Mouse (Mus musculus) liver, embryonic 11.5 days (tissue): ENCODE data around the gene Ssh3. TPM values are rescaled to one million over a fixed set of nuclear protein-coding genes. Genes with fewer than 3 reads are reported as not detected.

ENCODE experiments used
- ATAC-seq: fragments of 200-750 bp; cut with Nextera tagmentation; replicated peaks from 2 replicates; pipeline ENCODE4 v1.8.0; 2017; ENCODE audit warnings: moderate number of reproducible peaks, mild to moderate bottlenecking, moderate TSS enrichment, moderate library complexity; ENCODE audit not compliant: low FRiP score
- DNase-seq: peaks from one replicate; pipeline ENCODE4 v3.0.0-alpha.2; 2017; ENCODE audit warnings: low spot score
- H3K27ac ChIP-seq: fragments of 300-500 bp; sonication (generic); 2 replicates; pipeline ENCODE4 v1.5.1; 2014; ENCODE audit warnings: mild to moderate bottlenecking, low read depth, low read length, control low read depth
- H3K27me3 ChIP-seq: fragments of 300-500 bp; sonication (generic); replicated peaks from 2 replicates; pipeline ENCODE4 v1.6.1; 2014; ENCODE audit warnings: low read length, mixed read lengths; ENCODE audit not compliant: control insufficient read depth, insufficient read depth
- H3K36me3 ChIP-seq: fragments of 300-500 bp; sonication (generic); 2 replicates; pipeline ENCODE4 v1.6.1; 2014; ENCODE audit warnings: mild to moderate bottlenecking, low read length, moderate library complexity, mixed read lengths; ENCODE audit not compliant: control insufficient read depth, insufficient read depth
- H3K4me1 ChIP-seq: fragments of 300-500 bp; sonication (generic); replicated peaks from 2 replicates; pipeline ENCODE4 v1.6.1; 2014; ENCODE audit warnings: low read length, mixed read lengths; ENCODE audit not compliant: control insufficient read depth, insufficient read depth
- H3K4me2 ChIP-seq: fragments of 300-500 bp; sonication (generic); 2 replicates; pipeline ENCODE4 v1.6.1; 2014; ENCODE audit warnings: mild to moderate bottlenecking, control low read depth, moderate library complexity
- H3K4me3 ChIP-seq: fragments of 300-500 bp; sonication (generic); 2 replicates; pipeline ENCODE4 v1.5.1; 2014; ENCODE audit warnings: low read depth, low read length, control low read depth
- H3K9ac ChIP-seq: fragments of 300-500 bp; sonication (generic); 2 replicates; pipeline ENCODE4 v1.6.1; 2014; ENCODE audit warnings: low read depth, low read length, control low read depth
- H3K9me3 ChIP-seq: fragments of 300-500 bp; sonication (generic); 2 replicates; pipeline ENCODE4 v1.6.1; 2016; ENCODE audit warnings: low read length, inconsistent platforms, mixed read lengths; ENCODE audit not compliant: control insufficient read depth
- WGBS: fragments of 180-500 bp; shearing (Covaris S2); extraction: QIAGEN DNeasy Blood & Tissue Kit; methylation state at CpG from one replicate; pipeline ENCODE4 v1.1.7; 2014; 5-methylcytosine and 5-hydroxymethylcytosine counted together
- polyA plus RNA-seq: library from polyadenylated mRNA; unstranded; fragments of >200 nt; fragmentation: Nextera tagmentation; extraction: Ambion mirVana; gene quantifications from 2 replicates; pipeline ENCODE4 v1.2.1, GENCODE M21; 2014

Ssh3 gene
- polyA plus RNA-seq, 1 experiment from 2014 or later, result 3.3 TPM

DNA sequence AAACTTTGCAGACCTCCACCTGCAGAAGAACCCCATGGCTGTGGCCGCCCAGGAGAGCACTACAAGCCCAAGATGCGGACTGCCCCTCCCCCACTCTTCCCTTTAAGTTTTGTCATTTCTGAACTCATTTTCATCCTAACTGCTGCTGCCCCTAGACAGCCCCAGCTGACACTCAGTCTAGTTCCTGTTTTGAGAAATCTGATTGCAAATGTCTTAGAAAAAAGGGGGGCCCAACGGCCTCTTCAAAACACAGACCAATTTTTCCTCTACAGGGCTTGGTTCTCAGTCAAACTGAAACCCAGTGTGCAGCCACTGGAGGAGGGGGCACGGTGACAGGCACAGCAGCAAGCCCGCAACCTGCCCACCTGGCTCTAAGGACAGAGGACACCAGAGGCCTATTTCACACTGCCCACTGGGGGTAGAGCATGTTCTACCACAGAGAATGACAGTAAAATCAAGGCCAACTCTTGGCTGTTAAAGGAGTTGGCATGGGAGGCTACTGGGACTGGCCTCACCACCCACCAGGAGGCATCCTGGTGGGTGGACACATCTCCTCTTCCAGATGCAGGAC lies 35.4 kb upstream of the Ssh3 start:
- Histone ChIP-seq H3K9ac (peak overlapping the region; percentile 97), H3K4me1 (peaks cover 57% of the 10 kb centered on the region), H3K4me3 (peak overlapping the region; percentile 98), H3K36me3 (no peaks in the 10 kb centered on the region), H3K4me2 (peak overlapping the region; percentile 94), H3K9me3 (no peaks in the 10 kb centered on the region), H3K27ac (peak overlapping the region; percentile 45; the same call in 1 of the 2 replicates), H3K27me3 (no peaks in the 10 kb centered on the region)
- ATAC-seq, result no peak
- WGBS, result 42% methylated on average over 5 of the region's 5 CpGs
- no peak for DNase-seq

DNA sequence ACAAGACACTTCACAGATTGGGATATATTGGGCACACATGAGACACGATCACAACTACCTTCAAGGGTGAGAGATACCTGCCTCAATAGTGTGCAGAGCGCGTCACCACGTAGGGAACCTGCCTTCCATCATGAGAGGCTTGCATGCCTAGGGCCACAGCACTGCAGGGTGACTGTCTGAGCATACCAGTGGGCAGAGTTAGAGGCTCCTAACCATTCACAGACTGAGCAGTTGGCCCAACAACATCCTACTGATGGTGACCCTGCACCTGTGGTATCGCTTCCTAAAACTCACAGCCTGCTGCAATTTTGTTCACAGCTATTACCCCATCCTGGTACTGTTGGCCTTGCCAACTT lies 34.6 kb upstream of the Ssh3 start:
- no peaks in the 10 kb centered on the region for H3K9me3 ChIP-seq
- no peaks in the 10 kb centered on the region for H3K36me3 ChIP-seq
- H3K27me3 ChIP-seq, result no peaks in the 10 kb centered on the region
- no peak overlapping the region for H3K9ac ChIP-seq
- H3K27ac ChIP-seq, result no peak overlapping the region
- ATAC-seq (no peak), DNase-seq (no peak)
- peaks cover 64% of the 10 kb centered on the region for H3K4me1 ChIP-seq
- H3K4me3 ChIP-seq, result peak overlapping the region; percentile 98
- peak overlapping the region; percentile 94 for H3K4me2 ChIP-seq
- WGBS, result 78% methylated on average over 5 of the region's 5 CpGs

DNA sequence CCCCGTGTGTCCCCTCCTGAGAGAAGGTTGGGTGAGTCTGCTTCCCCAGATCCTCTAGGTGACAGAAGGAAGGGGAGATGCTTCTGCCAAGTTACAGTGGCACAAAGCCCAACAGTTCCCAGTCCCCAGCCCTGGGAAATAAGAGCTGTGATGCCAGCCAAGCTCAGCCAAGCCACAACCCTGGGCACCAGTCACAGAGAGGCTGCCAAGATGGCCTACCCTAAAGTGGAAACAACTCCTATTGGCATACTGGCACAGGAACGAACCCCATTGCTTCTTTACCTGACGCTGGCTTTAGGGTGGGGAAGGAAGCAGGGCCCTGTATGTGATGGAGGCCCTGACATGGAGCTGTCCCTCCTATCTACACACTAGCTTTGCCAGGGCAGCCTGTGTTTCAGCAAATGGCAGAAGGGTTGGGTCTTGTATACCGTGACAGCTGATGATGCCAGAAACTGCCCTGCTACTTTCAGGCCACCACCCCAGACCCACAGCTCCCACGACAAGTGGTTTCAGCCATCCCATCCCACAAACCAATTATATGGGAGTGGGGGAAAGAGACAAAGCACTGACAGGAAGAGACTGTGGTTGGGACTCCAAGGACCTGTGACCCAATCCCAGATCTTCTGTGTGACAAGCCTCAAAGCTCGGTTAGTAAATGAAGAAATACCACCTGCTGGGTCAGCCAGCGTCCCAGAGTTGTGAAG lies 34.1 kb upstream of the Ssh3 start:
- Histone ChIP-seq H3K9ac (0 out of 2 replicates have a peak overlapping the region, but pooled peaks have one; percentile 38), H3K4me2 (peak overlapping the region; percentile 94)
- ATAC-seq, result no peak

DNA sequence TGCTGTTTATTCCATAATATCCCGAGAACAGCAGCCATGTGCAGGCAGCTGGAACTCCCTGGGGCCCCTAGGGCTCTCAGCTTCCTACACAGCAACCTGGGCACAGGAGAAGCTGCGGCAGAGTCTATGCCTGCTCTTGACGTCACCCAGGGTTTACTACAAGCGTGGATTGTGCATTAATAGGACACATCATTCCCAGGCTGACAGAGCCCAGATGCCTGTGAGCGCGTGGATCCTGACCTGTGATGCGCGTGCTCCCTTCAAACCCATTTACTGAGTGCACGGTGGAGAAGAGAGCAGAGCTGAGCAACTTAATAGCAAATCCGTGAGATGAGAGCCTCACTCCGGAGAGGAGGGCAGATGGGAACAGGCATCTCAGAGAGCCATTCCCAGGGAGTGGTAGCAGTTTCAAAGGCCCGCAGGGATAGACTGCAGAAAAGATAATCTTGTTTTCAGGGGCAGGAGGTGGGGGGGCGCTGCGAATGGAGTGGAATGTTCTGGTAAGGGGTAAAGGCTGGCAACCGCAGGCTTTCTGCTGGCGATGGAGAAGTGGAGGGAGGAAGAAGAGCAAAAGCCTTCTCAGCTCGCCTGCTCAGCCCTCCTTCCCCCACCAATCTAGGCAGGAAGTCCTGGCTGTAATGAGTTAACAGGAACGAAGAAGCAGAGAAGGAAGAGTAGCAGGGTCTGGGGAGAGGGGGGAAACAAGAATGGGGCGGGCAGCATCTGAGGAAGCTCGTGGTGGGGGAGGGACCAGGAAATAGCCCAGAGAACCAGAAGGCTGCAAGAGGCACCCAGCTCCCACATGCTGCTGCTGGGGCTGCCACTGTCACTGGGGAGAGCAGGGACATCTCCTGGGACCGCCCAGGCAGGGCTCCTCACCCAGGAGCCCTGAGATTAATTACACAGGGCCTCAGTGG lies 33.0 kb upstream of the Ssh3 start:
- Histone ChIP-seq H3K4me1 (peaks cover 72% of the 10 kb centered on the region), H3K4me2 (peak overlapping the region; percentile 94), H3K4me3 (peak overlapping the region; percentile 23), H3K9ac (peak overlapping the region; percentile 38; the same call in 1 of the 2 replicates), H3K27me3 (no peaks in the 10 kb centered on the region), H3K9me3 (no peaks in the 10 kb centered on the region), H3K36me3 (no peaks in the 10 kb centered on the region), H3K27ac (peak overlapping the region; percentile 84)
- peak; percentile 49 for DNase-seq
- ATAC-seq, result no peak; the same call in 1 of the 2 replicates
- 28% methylated on average over 21 of the region's 21 CpGs for WGBS

More for the DNA sequence above, 34.1 kb upstream of the Ssh3 start:
- H3K4me3 ChIP-seq, result peak overlapping the region; percentile 98
- DNase-seq, result no peak
- H3K27ac ChIP-seq, result peak overlapping the region; percentile 84
- H3K4me1 ChIP-seq, result peaks cover 66% of the 10 kb centered on the region
- no peaks in the 10 kb centered on the region for H3K36me3 ChIP-seq
- H3K27me3 ChIP-seq, result no peaks in the 10 kb centered on the region
- no peaks in the 10 kb centered on the region for H3K9me3 ChIP-seq
- WGBS, result 46% methylated on average over 7 of the region's 7 CpGs

DNA sequence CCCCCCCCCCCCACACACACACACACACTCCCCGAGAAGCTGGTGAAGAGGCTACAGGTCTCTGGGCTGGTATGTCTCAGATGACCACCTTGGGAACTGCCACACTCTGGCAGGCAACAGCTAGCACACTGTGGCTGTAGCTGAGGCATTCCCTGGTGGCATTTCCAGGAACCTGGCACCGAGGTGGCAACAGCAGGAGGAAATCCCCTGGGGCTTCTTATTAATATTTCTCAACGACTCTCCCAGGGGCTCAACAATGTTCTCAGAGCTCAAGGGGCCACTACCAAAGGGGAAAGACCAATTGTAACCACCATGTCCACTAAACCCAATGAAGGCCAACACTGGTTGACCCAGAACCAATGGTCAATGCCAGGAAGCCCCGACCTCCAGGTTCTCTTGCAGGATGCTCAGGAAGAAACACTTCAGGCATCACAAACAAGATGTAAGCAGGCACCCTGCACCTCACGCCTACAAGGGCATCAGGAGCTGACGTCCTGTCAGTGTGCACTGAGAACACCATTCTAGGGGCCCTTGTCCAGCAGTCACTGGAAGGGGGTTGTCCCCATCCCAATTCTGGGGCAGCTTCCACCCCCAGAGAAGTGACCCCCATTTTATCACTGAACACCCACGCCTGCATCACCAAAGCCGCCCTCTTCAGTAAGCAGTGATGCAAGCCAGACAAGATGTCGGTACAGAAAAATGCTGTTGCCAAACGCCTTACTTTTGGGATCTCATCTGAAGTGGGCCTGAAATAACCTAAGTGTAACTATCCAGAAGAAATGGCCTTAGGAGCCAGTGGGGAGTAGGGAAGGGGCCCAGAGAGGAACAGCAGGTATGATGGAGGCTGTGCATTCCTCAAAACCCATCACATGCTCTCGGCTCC lies 32.1 kb upstream of the Ssh3 start:
- Histone ChIP-seq H3K27me3 (no peaks in the 10 kb centered on the region), H3K27ac (peak overlapping the region; percentile 84), H3K4me1 (peaks cover 76% of the 10 kb centered on the region), H3K9me3 (no peaks in the 10 kb centered on the region), H3K36me3 (no peaks in the 10 kb centered on the region), H3K4me3 (peak overlapping the region; percentile 23), H3K9ac (peak overlapping the region; percentile 38; the same call in 1 of the 2 replicates), H3K4me2 (peak overlapping the region; percentile 94)
- 55% methylated on average over 11 of the region's 11 CpGs for WGBS
- ATAC-seq, result no peak
- DNase-seq, result no peak

DNA sequence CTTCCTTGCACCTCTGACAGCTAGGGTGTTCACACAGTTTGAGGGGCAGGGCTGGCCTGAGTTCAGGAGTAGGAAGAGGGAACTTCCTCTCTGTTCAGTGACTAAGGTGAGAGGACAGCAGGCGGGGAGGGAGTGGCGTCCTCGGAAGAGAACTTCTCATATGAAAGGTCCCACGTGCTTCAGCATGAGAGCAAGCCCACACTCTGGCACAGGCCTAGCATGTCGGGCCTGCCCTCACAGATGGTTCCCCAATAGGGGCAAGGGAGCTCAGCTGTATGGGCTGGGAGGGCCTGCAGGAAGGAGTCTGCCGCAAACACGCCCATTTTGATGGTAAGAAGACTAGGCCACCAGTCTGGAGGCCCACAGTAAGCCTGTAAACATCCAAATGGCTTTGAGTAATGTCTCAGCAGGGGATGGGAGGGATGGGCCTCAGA lies 31.3 kb upstream of the Ssh3 start:
- ATAC-seq (0 out of 2 replicates have a peak, but pooled peaks have one; percentile 21), DNase-seq (no peak)
- WGBS, result 35% methylated on average over 7 of the region's 7 CpGs
- no peak overlapping the region for H3K4me3 ChIP-seq
- no peaks in the 10 kb centered on the region for H3K27me3 ChIP-seq
- H3K9me3 ChIP-seq, result no peaks in the 10 kb centered on the region
- peak overlapping the region; percentile 30; the same call in 1 of the 2 replicates for H3K9ac ChIP-seq
- H3K27ac ChIP-seq, result peak overlapping the region; percentile 34; the same call in 1 of the 2 replicates
- peaks cover 76% of the 10 kb centered on the region for H3K4me1 ChIP-seq
- H3K4me2 ChIP-seq, result peak overlapping the region; percentile 94; the same call in 1 of the 2 replicates
- peaks cover 2% of the 10 kb centered on the region; the same call in 1 of the 2 replicates for H3K36me3 ChIP-seq

DNA sequence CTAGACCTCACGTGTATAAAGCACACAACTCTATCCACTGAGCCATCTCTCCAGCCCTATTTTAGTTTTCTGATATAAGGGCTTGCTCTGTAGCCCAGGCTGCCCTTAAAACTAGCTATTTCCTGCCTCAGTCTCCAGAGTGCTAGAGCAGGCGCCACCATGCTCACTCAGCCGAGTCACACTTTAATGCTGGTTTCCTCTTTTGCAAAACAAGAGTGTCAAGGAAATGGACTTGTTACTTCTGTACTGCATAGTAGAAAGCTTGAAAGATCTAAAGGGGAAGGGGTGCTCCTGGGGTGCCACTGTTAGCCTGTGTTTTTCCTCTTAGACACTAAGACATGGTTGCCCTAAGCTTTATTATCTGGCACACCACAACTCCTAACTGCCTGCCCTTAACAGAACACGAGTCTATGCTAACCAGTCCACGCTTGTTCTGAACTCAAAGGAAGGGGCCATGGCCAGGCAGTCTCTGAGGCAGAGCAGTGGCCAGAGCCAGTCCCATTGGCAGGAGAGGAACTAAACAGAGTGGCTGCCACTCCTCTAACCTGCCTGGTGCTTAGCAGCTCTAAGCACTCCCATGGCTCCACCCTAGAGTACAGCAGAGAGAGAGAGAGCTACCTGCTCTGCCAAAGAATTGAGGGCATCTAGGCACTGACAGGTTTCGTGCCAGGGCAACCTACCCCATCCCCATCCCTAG lies 30.7 kb upstream of the Ssh3 start:
- 59% methylated on average over 6 of the region's 6 CpGs for WGBS
- 0 out of 2 replicates have a peak overlapping the region, but pooled peaks have one; percentile 16 for H3K9ac ChIP-seq
- H3K36me3 ChIP-seq, result peaks cover 3% of the 10 kb centered on the region; the same call in 1 of the 2 replicates
- peak overlapping the region; percentile 34; the same call in 1 of the 2 replicates for H3K27ac ChIP-seq
- peaks cover 74% of the 10 kb centered on the region for H3K4me1 ChIP-seq
- DNase-seq (no peak), ATAC-seq (no peak)
- H3K9me3 ChIP-seq, result no peaks in the 10 kb centered on the region
- no peak overlapping the region for H3K4me3 ChIP-seq
- H3K27me3 ChIP-seq, result no peaks in the 10 kb centered on the region
- 0 out of 2 replicates have a peak overlapping the region, but pooled peaks have one; percentile 2 for H3K4me2 ChIP-seq
